Mouse (Mus musculus) frontal cortex, postnatal 25 days (tissue): ENCODE results near the gene Cpe.

Experiments used
- DNase-seq, 2 experiments: peaks; one replicate each; pipeline ENCODE4 v3.0.0; 2022; ENCODE audit warnings: low spot score in 2 of 2

Cpe gene

DNA sequence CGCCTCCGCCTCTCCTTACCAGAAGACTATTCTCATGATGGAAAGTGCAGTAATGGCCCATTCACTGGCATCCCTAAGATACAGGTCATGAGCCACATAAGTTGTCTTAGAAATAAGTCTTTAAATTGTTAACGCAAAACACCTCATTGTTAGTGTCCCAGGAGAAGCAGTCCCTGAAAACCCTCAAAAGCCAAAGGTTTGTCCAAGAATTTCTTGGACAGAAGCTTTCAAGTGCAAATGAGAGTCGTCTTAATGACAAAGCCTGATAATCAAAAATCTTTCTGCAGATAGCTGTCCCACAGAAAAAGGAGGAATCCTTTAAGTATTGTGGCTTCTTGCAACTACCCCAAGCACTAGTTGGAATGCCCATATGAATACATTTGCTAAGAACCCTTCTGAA, 60.7 kb downstream of the Cpe start:
- DNase-seq, result no peak

DNA sequence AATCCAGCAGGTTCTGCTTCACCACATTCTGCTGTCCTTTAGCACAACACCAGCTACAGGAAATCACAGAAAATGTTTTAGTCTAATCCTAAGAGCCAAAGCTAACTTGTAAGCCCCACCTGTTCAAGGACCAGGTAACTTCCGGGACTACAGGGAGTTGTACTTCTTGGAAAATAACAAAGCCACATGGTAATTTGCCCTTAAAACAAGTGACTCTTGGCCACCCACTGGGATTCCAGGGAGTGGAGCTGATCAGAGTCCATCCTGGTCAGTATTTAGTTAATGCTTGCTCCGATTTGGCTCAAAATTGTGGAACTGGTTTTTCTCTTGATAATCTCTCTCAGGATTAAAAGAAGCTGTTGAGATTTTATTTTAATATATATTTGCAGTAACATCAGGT, 61.1 kb downstream of the Cpe start:
- no peak for DNase-seq

- no peak for DNase-seq
Measured at GRCm38 (mm10) chr8:64629034-64629760, 63.7 kb downstream of the Cpe start.

DNA sequence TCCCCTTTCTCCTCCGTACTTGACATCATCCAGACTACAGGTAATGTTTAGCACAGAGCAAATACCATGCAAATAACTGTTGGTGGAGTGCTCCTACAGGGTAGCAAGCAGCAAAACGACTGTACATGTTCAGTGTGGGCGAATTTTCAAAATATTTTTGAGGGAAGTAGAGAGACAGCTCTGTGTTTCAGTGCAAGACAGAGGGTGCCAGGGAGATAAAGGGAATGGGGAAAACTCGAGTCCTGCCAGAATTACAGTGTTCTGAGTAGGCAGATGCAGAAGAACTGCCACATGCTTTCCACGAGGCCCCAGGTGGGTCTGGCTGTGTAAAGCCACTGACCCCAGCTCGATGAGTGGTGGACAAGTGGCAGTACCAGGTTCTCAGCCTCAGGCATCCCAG, 64.8 kb downstream of the Cpe start:
- DNase-seq, result no peak

GRCm38 (mm10) chr8:64624603-64625037, 68.2 kb downstream of the Cpe start:
- peak in 1 of 2 experiments; percentile 35 for DNase-seq

- DNase-seq, result no peak
Measured at GRCm38 (mm10) chr8:64620365-64621150, 72.3 kb downstream of the Cpe start.

DNA sequence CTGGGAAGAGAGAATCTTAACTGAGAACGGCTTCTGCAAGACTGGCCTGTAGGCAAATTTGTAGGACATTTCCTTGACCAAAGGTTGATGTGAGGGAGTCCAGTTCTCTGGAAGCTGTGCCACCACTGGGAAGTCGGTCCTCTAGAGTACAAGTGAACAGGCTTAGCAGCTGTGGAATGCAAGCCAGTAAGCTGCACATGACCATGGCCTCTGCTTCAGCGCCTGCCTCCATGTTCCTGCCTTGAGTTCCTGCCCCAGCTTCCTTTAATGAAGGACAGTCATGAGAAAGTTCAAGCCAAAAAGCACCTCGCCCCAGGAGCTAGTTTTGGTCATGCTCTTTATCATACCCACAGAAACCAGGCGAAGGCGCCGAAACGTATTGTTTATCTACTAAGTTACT, 73.2 kb downstream of the Cpe start:
- DNase-seq, result no peak

DNA sequence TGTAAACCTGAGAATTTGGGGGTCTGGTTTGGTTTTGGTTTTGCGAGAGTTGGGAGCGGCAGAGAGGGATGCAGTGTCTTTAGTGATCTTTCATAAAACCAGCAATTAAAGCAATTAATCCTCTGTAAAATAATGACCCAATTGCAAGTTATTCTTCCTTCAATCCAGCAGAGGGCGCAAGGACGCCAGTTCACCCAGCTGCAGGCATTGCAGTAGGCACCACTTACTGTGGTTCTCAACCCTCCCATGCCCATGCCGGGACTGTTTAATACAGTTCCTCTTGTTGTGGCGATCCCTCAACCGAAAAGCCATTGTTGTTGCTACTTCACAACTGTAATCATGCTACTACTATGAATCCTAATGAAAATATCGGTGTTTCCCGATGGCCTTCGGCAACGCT, 74.2 kb downstream of the Cpe start:
- no peak for DNase-seq

- DNase-seq, result no peak
Measured at GRCm38 (mm10) chr8:64616566-64616965, 76.3 kb downstream of the Cpe start.

- DNase-seq, result no peak
Measured at GRCm38 (mm10) chr8:64615459-64615858, 77.4 kb downstream of the Cpe start.

DNA sequence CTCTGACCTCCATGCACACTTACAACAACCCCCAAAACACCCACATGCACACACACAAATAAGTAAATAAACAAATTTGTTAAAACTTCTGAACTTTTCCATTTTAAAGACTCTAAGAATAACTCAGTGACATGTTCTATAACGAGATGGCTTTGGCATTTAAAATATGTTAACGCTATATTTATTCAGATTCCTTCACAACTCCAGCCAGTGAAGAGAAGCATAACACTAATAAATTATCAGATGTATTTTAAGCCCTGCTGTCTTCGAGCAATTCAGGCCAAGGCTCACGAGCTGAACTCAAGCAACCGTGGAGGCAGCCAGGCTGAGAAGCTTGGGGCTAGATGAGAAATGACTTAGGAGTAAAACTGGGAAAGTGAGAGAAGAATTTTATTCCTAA, 79.2 kb downstream of the Cpe start:
- no peak for DNase-seq

DNA sequence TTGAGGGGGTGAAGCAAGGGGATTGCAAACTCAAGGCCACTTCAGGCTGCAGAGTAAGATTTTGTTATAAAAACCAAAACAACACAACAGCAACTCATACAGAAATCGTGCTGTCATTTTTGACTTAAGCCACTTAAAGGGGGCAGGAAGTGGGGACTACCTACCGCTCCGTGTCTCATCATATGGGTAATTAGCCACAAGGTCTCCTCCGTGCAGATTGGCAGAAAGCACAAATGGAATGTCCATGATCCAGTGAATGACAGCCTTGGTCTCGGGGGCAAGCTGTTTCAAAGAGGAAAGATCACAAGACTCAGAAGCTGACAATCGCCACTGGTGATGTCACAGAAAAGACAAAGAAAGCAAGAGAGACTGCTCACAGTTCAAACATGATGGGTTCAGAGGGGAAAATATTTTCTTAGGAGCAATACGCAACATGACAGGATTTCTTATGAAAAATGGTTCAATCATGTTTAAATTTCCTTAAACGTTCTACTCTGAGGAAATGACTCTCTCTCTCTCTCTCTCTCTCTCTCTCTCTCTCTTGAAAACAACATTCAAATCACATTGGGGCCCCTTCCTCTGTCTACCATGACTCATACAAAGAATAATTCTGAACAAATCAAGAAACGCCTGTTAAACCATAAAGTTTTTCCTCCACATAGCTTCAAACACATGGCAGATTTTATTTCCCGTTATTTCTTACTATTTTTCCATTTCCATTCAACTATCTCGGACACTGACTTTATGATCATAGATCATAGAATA, 81.5 kb downstream of the Cpe start:
- no peak for DNase-seq

DNA sequence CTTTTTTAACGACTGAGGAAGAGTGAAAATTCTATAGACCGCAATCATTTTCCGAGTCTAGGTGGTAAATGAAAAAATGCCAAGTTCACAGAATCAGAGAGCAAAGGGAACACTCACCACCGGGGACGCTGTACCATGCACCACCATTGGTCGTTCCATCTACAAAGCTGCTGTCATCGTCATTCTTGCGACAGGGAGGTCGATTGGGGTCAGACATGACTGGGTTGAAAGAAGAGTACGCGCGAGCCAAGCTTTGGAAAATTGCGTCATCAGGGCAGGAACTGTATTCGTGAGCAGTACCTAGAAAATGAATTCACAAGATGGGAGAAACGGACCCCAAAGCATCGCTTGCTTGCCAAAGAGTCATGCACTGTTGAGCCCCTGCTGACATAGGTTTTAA, 83.9 kb downstream of the Cpe start:
- no peak for DNase-seq

- DNase-seq, result no peak
Measured at GRCm38 (mm10) chr8:64606015-64606414, 86.8 kb downstream of the Cpe start.

DNA sequence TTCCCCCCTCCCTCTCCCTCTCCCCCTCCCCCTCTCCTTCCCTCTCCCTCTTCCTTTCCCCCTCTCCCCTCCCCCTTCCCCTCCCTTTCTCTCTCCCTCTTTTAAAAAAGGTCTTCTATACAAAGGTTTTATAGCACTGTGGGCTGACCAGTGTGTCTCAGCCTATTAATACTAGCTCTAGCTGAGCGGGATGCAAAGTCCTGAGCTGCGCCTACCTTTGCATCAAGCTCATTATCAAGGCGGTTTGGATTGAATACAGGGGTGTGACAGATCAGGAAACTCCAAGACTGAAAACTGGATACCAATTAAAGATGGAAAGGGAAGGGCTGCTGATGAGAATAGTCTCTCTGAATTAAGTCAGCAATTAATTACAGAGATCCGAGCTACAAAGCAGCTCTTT, 94.6 kb downstream of the Cpe start:
- DNase-seq, result no peak

DNA sequence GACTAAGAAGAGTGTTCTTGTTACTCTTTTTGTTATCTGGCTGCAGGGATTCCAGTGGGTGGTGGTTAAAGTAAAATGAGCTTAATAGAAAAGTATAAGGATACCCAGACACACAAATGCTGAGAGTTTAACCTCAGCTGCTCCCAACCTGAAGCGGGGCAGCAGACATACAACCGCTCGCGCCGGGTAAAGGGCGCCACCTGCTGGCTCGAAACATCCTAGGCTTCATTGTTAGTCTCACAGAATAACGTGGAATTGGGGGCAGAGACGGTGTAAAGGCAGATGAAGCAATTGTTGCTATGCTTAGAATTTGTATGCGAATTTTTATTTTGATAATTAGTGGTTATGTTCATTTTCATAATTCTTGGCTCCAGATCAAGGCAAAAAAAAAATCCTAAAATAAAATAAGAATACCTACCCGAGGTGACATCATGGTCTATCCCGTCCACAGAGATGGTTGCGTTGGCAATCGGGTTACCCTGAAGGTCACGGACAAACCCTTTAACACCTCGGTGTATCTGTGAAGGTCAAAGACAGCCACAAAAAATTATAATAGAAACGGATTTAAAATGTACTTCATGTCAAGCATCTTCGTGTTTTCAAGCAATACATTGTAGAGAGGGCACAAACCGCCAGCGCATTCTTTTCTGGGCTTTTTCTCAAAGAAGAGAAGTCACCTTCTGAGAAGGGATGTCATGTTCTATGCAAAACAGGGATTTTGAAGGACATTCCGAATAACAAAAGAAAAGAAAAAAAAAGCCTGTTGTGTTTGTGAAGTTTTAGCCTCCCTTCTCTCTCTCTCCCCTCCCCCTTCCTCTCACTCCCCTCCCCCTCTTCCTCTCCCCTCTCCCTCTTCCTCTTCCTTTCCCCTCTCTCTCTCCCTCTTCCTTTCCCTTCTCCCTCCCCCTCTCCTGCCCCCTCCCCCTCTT, 95.5 kb downstream of the Cpe start:
- DNase-seq, result peak; percentile 56 to 67

- DNase-seq, result no peak
Measured at GRCm38 (mm10) chr8:64596396-64596795, 96.5 kb downstream of the Cpe start.

GRCm38 (mm10) chr8:64590456-64590855, 102.4 kb downstream of the Cpe start:
- DNase-seq, result no peak

GRCm38 (mm10) chr8:64582887-64583286, 110.0 kb downstream of the Cpe start:
- DNase-seq, result no peak

DNA sequence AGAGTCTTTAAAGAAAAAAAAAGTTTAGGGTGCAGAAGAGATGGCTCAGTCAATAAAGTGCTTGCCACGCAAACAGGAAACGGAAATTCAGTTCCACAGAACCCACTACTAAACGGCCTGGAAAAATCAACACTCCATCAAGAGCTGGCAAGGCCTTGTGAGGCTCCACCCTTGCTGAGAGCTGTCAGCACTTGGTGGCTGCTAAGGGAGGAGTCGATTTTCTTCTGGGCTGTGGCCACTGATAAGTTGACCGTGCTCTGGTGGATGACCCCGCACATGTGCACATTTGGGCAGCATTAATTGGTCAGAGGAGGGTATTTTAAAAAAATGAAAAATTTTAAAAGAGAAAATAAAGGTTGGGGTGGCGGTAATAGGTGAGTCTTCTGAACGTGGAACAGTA, 114.6 kb downstream of the Cpe start:
- no peak for DNase-seq

DNA sequence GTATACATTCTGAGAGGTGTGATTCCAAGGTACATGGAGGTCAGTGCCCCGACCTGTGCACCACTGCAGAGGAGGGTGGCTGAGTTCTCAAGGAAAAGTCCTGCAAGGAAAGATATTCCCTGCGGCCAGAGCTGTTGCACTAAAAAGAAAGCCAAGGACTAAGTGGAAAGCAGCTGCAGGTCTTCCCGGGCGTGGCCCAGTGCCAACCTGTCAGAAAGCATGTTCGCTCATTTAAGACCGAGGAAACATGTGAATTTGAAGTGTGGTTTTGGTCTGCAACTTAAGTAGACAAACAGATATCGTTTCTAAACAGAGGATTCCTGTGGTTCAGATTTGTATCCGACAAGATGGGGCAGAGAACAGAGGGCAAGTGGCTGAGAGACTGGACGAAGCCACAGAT, 117.9 kb downstream of the Cpe start:
- no peak for DNase-seq
